Mouse (Mus musculus) hindlimb bud, embryonic 11.5 days (tissue): ENCODE measurements around the gene A630001G21Rik.

Experiments
- DNase-seq: peaks from one replicate; pipeline ENCODE4 v3.0.0-alpha.2; 2012; ENCODE audit warnings: low read depth, low spot score; ENCODE audit errors: extremely low spot score

Gene A630001G21Rik

DNA sequence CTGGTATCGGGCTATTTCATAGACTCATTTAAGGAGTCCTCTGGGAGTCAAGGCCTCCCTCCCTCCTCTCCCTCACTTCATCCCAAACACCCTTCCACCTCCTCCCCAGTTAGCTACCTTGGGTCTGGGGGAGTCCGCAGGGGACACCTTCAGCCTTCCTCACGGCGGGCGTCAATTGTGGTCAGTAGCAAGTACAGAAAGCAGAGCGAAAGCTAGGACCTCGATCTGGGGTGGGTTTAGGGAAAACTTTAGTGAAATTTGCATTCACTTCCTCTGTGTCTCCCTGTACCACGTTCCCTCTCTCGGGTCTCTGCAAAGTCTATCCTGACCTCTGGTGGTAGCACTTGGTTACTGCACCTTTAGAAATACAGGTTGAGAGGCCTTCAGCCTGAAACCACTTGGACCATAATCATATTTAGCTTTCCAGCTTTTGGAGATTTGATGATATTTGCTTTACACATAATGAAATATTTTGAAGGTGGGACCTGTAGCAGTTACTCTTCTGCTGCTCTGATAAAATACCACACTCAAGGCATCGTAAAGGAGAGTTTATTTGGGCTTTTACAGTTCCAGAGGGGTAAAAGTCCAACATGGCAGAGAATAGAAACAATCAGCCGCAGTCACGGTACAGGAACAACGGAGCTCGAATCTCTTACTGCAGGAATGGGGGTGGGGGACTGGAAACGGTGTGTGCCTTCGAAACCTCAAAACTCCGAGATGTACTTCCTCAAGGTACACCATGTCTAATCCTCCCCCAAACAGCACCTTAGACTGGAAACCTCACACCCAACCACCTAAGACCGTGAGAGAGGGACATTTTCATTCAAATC lies 41.9 kb downstream of the A630001G21Rik start:
- peak; percentile 80 for DNase-seq

DNA sequence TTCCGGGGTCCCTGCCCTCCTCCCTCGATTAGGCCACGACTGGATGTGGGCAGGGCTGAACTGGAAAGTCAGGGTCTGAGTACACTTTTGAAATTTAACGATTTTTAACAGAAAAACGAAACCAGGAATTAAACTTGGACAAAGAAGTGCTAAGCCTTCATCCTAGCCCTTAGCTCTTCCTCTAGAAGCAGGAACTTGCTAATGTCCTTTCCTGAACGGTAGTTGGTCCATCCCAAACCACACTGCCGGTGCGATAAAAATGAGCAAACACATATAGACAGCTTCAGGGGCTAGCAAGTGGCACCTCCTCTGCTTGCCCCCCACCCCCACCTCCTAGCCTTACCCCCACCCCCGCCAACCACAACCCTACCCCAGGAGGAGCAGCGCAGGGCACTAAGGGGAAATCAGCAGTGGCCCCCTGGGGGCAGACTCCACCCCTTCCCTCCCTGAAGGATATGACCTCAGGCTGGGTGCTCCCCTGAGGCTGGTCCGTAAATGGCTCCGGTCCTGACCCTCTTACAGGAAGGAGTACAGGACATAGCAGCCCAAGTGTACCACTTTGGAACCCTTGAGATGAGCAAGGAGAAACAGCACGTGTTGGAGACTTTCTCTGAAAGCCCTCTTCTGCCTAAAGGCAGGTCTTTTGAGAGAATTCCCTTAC lies 42.9 kb downstream of the A630001G21Rik start:
- no peak for DNase-seq

DNA sequence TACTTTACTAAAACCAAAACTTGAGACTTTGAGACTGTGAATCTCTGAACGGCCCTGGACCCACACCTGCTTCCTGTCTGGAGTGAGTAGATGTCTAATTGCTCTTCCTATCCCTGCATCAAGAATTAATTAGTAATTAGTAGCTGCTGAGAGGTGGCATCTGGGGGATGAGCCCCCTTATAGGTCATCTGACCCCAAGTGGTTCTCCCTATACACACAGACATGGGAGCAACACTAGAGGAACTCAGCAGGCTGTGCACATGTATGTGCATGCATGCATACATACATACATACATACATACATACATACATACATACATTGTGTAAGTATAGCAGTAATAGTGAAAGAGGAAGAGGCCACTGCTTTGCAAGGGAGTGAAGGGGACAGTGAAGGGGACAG lies 43.9 kb downstream of the A630001G21Rik start:
- no peak for DNase-seq

GRCm38 (mm10) chr1:85732581-85732980 lies 45.9 kb downstream of the A630001G21Rik start:
- DNase-seq: no peak

DNA sequence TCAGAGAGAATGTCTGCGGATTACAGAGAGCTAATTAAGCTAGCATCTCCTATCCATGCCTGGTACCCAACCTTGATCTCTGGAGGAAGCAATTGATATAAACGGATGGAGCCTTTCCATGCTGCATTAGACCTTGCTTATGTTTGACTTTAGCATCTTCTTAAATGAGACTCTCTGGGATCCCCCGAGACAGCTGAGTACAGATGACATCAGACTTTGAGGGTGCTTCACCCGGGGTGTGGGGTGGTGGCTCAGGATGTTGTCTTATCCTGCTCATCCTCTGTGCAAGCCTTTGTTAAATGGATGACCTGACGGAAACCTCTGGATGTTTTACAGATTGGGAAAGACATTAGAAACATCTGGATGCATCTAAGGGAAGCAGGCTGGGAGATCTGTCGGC lies 48.0 kb downstream of the A630001G21Rik start:
- no peak for DNase-seq

- DNase-seq: no peak
Measured at GRCm38 (mm10) chr1:85720220-85720893, 58.1 kb downstream of the A630001G21Rik start.

DNA sequence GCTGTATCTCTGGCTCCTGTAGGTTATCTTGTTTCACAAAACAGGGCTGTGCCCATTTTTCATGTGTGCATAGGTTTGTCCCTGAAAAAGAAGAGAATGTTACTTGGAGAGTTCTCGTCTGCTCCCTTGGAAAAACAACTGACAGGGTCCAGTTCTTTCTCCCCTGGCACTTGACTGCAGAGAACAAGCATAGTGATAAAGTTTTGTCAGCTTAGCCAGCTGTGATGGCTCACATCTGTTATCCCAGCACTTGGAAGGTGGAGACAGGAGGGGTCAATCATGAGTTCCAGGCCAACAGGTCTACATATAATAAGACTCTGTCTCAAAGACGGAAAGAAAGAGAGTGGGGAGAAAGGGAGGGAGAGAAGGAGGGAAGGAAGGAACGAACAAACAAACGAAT lies 59.4 kb downstream of the A630001G21Rik start:
- DNase-seq: no peak

- DNase-seq: no peak
Measured at GRCm38 (mm10) chr1:85716447-85717027, 61.9 kb downstream of the A630001G21Rik start.

- no peak for DNase-seq
Measured at GRCm38 (mm10) chr1:85714501-85714900, 63.9 kb downstream of the A630001G21Rik start.

DNA sequence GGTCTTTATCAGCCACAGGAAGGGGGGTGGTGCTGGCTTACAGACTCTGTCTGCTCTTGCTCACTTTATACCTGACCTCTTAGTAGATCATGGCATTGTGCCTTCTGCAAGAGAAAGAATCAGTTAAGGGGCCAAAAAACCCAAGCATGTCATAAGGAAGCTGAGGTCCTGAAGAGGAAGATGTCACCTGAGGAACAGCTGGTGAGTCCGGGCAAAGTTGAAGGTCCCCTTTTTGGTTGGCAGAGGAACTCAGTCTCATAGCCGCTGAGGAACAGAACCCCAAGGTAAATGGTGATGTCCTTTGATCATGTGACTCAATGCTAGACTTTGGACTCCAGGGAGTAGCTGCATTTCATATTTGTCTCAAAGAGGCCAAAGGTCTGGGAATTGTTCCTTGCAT lies 71.7 kb downstream of the A630001G21Rik start:
- DNase-seq: no peak

DNA sequence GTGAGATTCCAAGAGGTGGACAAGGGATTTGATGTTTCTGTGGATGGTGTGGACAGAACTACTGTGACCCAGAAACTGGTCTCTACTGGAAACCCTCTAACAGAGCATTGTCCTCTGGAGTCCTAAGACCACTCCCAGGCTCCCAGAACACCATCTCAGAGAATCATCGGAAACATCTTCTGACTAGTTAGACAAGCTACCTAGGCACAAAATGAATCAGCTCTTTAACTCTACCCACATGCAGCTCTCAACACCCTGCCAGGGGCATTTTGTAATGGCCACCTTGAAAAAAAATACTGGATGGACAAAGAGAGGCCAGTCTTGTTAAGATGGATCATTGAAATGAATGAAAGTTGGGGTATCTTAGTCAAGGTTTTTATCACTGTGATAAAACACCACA lies 72.9 kb downstream of the A630001G21Rik start:
- no peak for DNase-seq

- peak; percentile 35 for DNase-seq
Measured at GRCm38 (mm10) chr1:85703245-85704186, 74.9 kb downstream of the A630001G21Rik start.

DNA sequence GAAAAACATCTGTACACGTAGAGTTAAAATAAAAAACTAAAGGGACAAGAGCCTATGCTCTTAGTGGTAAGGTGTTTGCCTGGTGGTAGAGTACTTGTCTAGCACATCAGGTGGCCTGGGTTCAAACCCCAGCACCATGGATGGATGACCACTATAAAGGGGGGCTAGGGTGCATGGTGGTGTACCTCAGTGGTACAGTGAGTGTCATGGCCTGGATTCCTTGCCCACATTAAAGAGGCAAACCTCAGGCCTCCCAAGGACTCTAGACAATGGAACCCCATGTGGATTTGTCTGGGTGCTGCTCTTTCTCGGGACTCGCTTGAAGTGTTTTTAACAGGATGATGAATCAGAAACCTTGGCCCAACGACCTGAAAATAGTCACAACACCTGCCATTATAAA lies 75.9 kb downstream of the A630001G21Rik start:
- DNase-seq: no peak

DNA sequence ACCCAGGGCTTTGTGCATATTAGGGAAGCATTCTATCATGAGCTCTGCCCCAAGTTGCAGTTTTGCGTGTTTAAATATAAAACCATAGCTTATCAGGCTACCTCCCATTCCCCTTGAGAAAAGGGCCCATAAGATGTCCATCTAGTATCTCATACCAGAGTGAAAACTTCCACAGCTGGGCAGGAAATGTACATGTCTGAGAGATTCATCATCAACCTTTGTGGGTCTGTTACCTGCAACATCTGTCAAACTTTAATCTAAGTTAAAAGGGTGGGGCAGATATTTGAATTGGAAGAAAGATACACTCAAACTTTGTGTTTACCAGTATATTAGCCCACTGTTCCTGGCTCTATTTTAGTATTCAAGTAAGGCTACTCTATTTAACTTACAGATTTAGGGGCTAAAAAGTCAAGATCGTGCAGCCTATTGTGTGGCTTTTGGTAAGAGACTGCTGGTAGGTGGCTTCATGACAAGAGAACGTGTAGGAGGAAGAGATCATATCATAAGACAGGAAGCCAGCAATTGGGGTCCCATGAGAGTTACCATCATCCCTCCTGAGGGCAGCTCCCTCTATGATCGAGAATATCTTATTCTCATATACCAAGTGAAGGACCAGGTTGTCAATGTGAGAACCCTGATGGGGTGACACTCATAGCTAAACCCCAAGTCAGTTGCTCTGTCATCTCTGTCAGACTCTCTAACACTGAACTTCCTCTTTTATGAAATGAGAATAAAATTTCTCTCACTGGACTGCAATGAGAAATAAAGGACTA lies 80.5 kb downstream of the A630001G21Rik start:
- DNase-seq: no peak

- DNase-seq: no peak
Measured at GRCm38 (mm10) chr1:85695646-85696045, 82.8 kb downstream of the A630001G21Rik start.

DNA sequence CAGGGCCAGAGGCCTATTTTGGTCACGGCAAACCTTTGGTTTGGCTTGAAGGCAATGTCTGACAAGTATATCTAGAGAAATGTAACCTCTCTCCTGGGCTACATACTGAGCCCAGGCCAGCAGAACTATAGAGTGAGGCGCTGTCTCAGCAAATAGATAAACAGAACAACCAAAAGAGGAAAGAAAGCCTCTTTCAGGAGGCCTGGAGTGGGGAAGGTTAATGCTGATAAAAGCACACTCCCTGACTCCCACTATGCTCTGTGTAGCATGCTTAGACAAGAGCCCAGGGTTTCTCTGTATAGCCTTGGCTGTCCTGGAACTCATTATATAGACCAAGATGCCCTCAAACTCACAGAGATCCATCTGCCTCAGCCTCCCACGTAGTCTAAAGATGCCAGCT lies 85.2 kb downstream of the A630001G21Rik start:
- no peak for DNase-seq

GRCm38 (mm10) chr1:85692281-85692680 lies 86.2 kb downstream of the A630001G21Rik start:
- DNase-seq: no peak

DNA sequence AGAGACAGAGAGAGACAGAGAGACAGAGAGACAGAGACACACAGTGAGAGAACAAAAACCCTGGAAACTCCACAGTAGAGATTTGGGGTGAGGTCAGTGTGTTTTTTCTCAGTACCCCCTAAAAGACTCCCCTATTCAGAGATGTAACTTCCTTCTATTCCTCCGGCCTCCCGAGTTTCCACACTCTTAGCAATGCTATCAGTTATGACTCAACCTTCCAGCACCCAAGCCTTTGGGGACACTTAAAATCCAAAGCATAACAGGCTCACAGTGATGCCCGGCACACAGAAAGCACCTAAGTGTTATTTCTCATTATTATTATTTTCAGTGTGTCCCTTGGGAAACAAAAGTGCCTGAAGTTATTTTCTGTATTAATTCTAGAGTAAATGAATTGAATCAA lies 87.9 kb downstream of the A630001G21Rik start:
- no peak for DNase-seq

- DNase-seq: no peak
Measured at GRCm38 (mm10) chr1:85687346-85687745, 91.1 kb downstream of the A630001G21Rik start.

DNA sequence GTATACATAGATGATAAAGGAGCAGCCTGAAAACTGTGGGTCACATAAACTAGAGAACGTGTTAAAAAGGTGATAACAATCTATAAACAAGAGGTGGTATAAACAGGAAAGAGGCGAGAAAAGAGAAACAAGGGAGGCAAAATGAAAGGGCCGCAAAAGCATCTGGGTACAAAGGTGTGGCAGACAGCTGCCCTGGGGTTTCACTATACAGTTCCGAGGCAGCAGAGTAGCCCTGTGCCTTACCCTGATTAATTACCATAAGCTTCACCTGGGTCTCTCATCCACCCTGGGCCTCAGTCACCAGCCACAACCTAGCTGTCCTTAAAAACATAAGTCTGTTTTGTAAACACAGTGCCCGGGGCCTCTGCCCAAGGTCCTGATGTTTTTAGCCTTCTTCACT lies 91.8 kb downstream of the A630001G21Rik start:
- no peak for DNase-seq
